8 mouse cellular contexts compared by ENCODE assay signal in genomic region chr11:103340130-103340529, GRCm38 (mm10). TPM values are rescaled to one million over a fixed set of nuclear protein-coding genes. Genes with fewer than 3 reads are reported as not detected.
DNase-seq lines count a peak whose midpoint lies in the region; ATAC-seq and TF ChIP-seq lines count a peak whose summit lies in the region.
"Had no signal": no experiment of that assay in that cellular context is flagged by ENCODE, and none has a peak within 500 bp of the region (broad histone marks: within the 10 kb centered on the region; RNA-seq: fewer than 3 reads in every experiment).

No protein-coding gene starts in this region.

- no peaks in the 10 kb centered on the region for H3K36me3 ChIP-seq in lung, embryonic 14.5 days (ENCODE audit: insufficient read depth)
- no peaks in the 10 kb centered on the region for H3K36me3 ChIP-seq in hindbrain, embryonic 10.5 days
- H3K36me3 ChIP-seq in liver, embryonic 12.5 days: no peaks in the 10 kb centered on the region
- no peaks in the 10 kb centered on the region for H3K36me3 ChIP-seq in stomach, embryonic 15.5 days

- peak overlapping the region; percentile 56 for H3K4me2 ChIP-seq in lung, embryonic 14.5 days
- H3K4me2 ChIP-seq in liver, embryonic 12.5 days: peak overlapping the region; percentile 11
- peak overlapping the region; percentile 57 for H3K4me2 ChIP-seq in stomach, embryonic 15.5 days

- H3K9me3 ChIP-seq in lung, embryonic 14.5 days (ENCODE audit: low read depth, low read length): no peaks in the 10 kb centered on the region
- no peaks in the 10 kb centered on the region for H3K9me3 ChIP-seq in hindbrain, embryonic 10.5 days
- H3K9me3 ChIP-seq in liver, embryonic 12.5 days (replicated peaks): no peaks in the 10 kb centered on the region
- no peaks in the 10 kb centered on the region for H3K9me3 ChIP-seq in stomach, embryonic 15.5 days

- 49% methylated on average over 19 of the region's 19 CpGs for WGBS in lung, embryonic 14.5 days
- WGBS in hindbrain, embryonic 10.5 days: 73% methylated on average over 19 of the region's 19 CpGs
- 68% methylated on average over 19 of the region's 19 CpGs for WGBS in liver, embryonic 12.5 days (ENCODE audit: insufficient replicate concordance)
- WGBS in stomach, embryonic 15.5 days: 45% methylated on average over 19 of the region's 19 CpGs

- H3K27me3 ChIP-seq in lung, embryonic 14.5 days (ENCODE audit: insufficient read depth, low read length): no peaks in the 10 kb centered on the region
- H3K27me3 ChIP-seq in hindbrain, embryonic 10.5 days (ENCODE audit: insufficient read depth, poor library complexity, severe bottlenecking): peaks cover 24% of the 10 kb centered on the region
- H3K27me3 ChIP-seq in liver, embryonic 12.5 days (replicated peaks): no peaks in the 10 kb centered on the region
- H3K27me3 ChIP-seq in stomach, embryonic 15.5 days (replicated peaks): no peaks in the 10 kb centered on the region

- TF ChIP-seq CTCF in lung, embryonic 14.5 days (IDR thresholded peaks at IDR 0.05; ENCODE audit: low read depth): no peak

- no peak for DNase-seq in lung, embryonic 14.5 days
- DNase-seq in lung, adult 18-20 months: no peak
- DNase-seq in hindbrain, embryonic 10.5 days (ENCODE audit: low spot score): no peak
- no peak for DNase-seq in cerebellum, adult 9-10 months
- DNase-seq in cerebellum, postnatal 25 days: no peak

- H3K9ac ChIP-seq in lung, embryonic 14.5 days: peak overlapping the region; percentile 36; the same call in 1 of the 2 replicates
- H3K9ac ChIP-seq in liver, embryonic 12.5 days: no peak overlapping the region
- no peak overlapping the region for H3K9ac ChIP-seq in stomach, embryonic 15.5 days

- peak; percentile 16; the same call in 1 of the 2 replicates for ATAC-seq in lung, embryonic 14.5 days (ENCODE audit: insufficient read depth)
- no peak for ATAC-seq in liver, embryonic 12.5 days
- ATAC-seq in stomach, embryonic 15.5 days (ENCODE audit: insufficient read depth, low FRiP score, low read depth): peak; percentile 31

- H3K4me1 ChIP-seq in lung, embryonic 14.5 days (ENCODE audit: insufficient read depth): 0 out of 2 replicates have a peak, but pooled peaks cover 3% of the 10 kb centered on the region
- peaks cover 20% of the 10 kb centered on the region for H3K4me1 ChIP-seq in hindbrain, embryonic 10.5 days (replicated peaks)
- peaks cover 4% of the 10 kb centered on the region; the same call in 1 of the 2 replicates for H3K4me1 ChIP-seq in liver, embryonic 12.5 days
- H3K4me1 ChIP-seq in stomach, embryonic 15.5 days: peaks cover 31% of the 10 kb centered on the region

- H3K27ac ChIP-seq in lung, embryonic 14.5 days (ENCODE audit: low read depth): no peak overlapping the region
- no peak overlapping the region; the same call in 1 of the 2 replicates for H3K27ac ChIP-seq in hindbrain, embryonic 10.5 days
- no peak overlapping the region for H3K27ac ChIP-seq in liver, embryonic 12.5 days
- H3K27ac ChIP-seq in stomach, embryonic 15.5 days: peak overlapping the region; percentile 89
- H3K27ac ChIP-seq: layer of hippocampus, adult 2 months had no signal

- peak overlapping the region; percentile 20 for H3K4me3 ChIP-seq in lung, embryonic 14.5 days (ENCODE audit: low read depth, low read length)
- H3K4me3 ChIP-seq in hindbrain, embryonic 10.5 days: peak overlapping the region; percentile 31
- H3K4me3 ChIP-seq in liver, embryonic 12.5 days: no peak overlapping the region
- peak overlapping the region; percentile 24 for H3K4me3 ChIP-seq in stomach, embryonic 15.5 days (replicated peaks)
- H3K4me3 ChIP-seq: layer of hippocampus, adult 2 months had no signal

RNA-seq across cellular contexts. Expression of gene Arhgap27, which starts 23.4 kb away (rescaled TPM):
- 16.8 and 20.6 TPM in 2 replicates for polyA plus RNA-seq in lung, embryonic 14.5 days (2014; fragmentation: Nextera tagmentation; extraction: Ambion mirVana)
- polyA plus RNA-seq in hindbrain, embryonic 10.5 days (2016; fragmentation: Nextera tagmentation; extraction: Ambion mirVana): 4.8 and 5.1 TPM in 2 replicates
- polyA plus RNA-seq in liver, embryonic 12.5 days (2016; fragmentation: Nextera tagmentation; extraction: Ambion mirVana): 2.7 and 4.0 TPM in 2 replicates
- 21.2 and 21.5 TPM in 2 replicates for polyA plus RNA-seq in stomach, embryonic 15.5 days (2015; fragmentation: Nextera tagmentation; extraction: Ambion mirVana)
